Mouse (Mus musculus): Measurements from ENCODE around the gene Psma2. TPM values are rescaled to one million over a fixed set of nuclear protein-coding genes. Genes with fewer than 3 reads are reported as not detected.

Gene Psma2
- total RNA-seq, 1 experiment from 2014 or later: 190 TPM

Other genes with a start within 250 kb of the Psma2 start
- not detected in 3 replicates for gene Hecw1, start 90.0 kb upstream of the Psma2 start, total RNA-seq (2017)
- 66.2 to 102 TPM (median 90.5 TPM) in 3 replicates for gene Mrpl32, start 75 bp upstream of the Psma2 start, total RNA-seq (2017)
- 3.8 to 8.8 TPM (median 5.2 TPM) in 3 replicates for gene AW209491, start 16.9 kb downstream of the Psma2 start, total RNA-seq (2017)